Mouse (Mus musculus) v-Abl transformed pro-B cells (cell line): ENCODE data around the gene Dnajb8.

Experiments used
- in situ Hi-C, 2 experiments: fragments of 400-800 bp; cut with MboI; formaldehyde crosslinking; loops; one replicate each; pipeline ENCODE4 v1.15.1; 2025; ENCODE audit not compliant: unreplicated experiment in 2 of 2

Dnajb8 gene

GRCm38 (mm10) chr6:88227537-88227936, 5.5 kb downstream of the Dnajb8 start:
- in situ Hi-C loops = no loop called here

GRCm38 (mm10) chr6:88229221-88229620, 7.2 kb downstream of the Dnajb8 start:
- in situ Hi-C loops = no loop called here

- in situ Hi-C loops = no loop called here
These were observed 9.8 kb downstream of the Dnajb8 start for GRCm38 (mm10) chr6:88231821-88232220.

- in situ Hi-C loops = no loop called here
These were observed 10.2 kb downstream of the Dnajb8 start for GRCm38 (mm10) chr6:88232221-88232620.

- in situ Hi-C loops = no loop called here
These were observed 11.9 kb downstream of the Dnajb8 start for GRCm38 (mm10) chr6:88233996-88234395.

- in situ Hi-C loops = no loop called here
These were observed 13.4 kb downstream of the Dnajb8 start for GRCm38 (mm10) chr6:88235461-88235860.

- in situ Hi-C loops = no loop called here
These were observed 13.9 kb downstream of the Dnajb8 start for GRCm38 (mm10) chr6:88235983-88236382.

GRCm38 (mm10) chr6:88236513-88236912, 14.4 kb downstream of the Dnajb8 start:
- in situ Hi-C loops = no loop called here

GRCm38 (mm10) chr6:88242604-88243003, 20.5 kb downstream of the Dnajb8 start:
- in situ Hi-C loops = no loop called here

- in situ Hi-C loops = no loop called here
These were observed 27.2 kb downstream of the Dnajb8 start for GRCm38 (mm10) chr6:88249231-88249630.

GRCm38 (mm10) chr6:88251396-88251795, 29.3 kb downstream of the Dnajb8 start:
- in situ Hi-C loops = no loop called here

GRCm38 (mm10) chr6:88251798-88252478, 29.9 kb downstream of the Dnajb8 start:
- in situ Hi-C loops = no loop called here

- in situ Hi-C loops = no loop called here
These were observed 32.0 kb downstream of the Dnajb8 start for GRCm38 (mm10) chr6:88254082-88254481.

GRCm38 (mm10) chr6:88255435-88255834, 33.4 kb downstream of the Dnajb8 start:
- in situ Hi-C loops = no loop called here

- in situ Hi-C loops = no loop called here
These were observed 37.6 kb downstream of the Dnajb8 start for GRCm38 (mm10) chr6:88259621-88260020.

- in situ Hi-C loops = no loop called here
These were observed 38.6 kb downstream of the Dnajb8 start for GRCm38 (mm10) chr6:88260645-88261044.

GRCm38 (mm10) chr6:88262160-88262559, 40.1 kb downstream of the Dnajb8 start:
- in situ Hi-C loops = no loop called here

- in situ Hi-C loops = no loop called here
These were observed 43.3 kb downstream of the Dnajb8 start for GRCm38 (mm10) chr6:88265355-88265754.

GRCm38 (mm10) chr6:88266055-88266454, 44.0 kb downstream of the Dnajb8 start:
- in situ Hi-C loops = no loop called here

- in situ Hi-C loops = no loop called here
These were observed 45.0 kb downstream of the Dnajb8 start for GRCm38 (mm10) chr6:88267068-88267467.

GRCm38 (mm10) chr6:88267970-88268369, 45.9 kb downstream of the Dnajb8 start:
- in situ Hi-C loops = no loop called here

GRCm38 (mm10) chr6:88274623-88275022, 52.6 kb downstream of the Dnajb8 start:
- in situ Hi-C loops = no loop called here

- in situ Hi-C loops = no loop called here
These were observed 54.2 kb downstream of the Dnajb8 start for GRCm38 (mm10) chr6:88276221-88276620.
